Mouse (Mus musculus) CH12.LX (cell line): Measurements from ENCODE around the gene Mier1. TPM values are rescaled to one million over a fixed set of nuclear protein-coding genes. Genes with fewer than 3 reads are reported as not detected.
A peak's percentile ranks its signal among the peaks of the same experiment; 100 is the strongest.

ENCODE experiments used
- DNase-seq: peaks from one replicate; pipeline ENCODE4 v3.0.0-alpha.2; 2013; ENCODE audit errors: extremely low read depth
- H3K27ac ChIP-seq: 2 replicates; pipeline ENCODE4 v1.5.1; 2012; ENCODE audit warnings: low read depth, mild to moderate bottlenecking, control low read depth, moderate library complexity; ENCODE audit not compliant: insufficient read depth
- H3K27me3 ChIP-seq: replicated peaks from 2 replicates; pipeline ENCODE3; 2012; ENCODE audit warnings: inconsistent platforms
- H3K36me3 ChIP-seq, 2 experiments: replicated peaks in 1 of 2; 2 replicates each; pipeline versions ENCODE3 to v1.6.1; 2012; ENCODE audit warnings: inconsistent platforms in 1 of 2, low read length in 1 of 2, mild to moderate bottlenecking in 1 of 2, mixed read lengths in 1 of 2, moderate library complexity in 1 of 2; ENCODE audit not compliant: control insufficient read depth in 1 of 2, insufficient read depth in 1 of 2
- H3K4me1 ChIP-seq, 2 experiments: 2 replicates each; pipeline ENCODE4 v1.6.1; 2012; ENCODE audit warnings: inconsistent platforms in 1 of 2, moderate library complexity in 1 of 2; ENCODE audit not compliant: insufficient read depth in 2 of 2, control insufficient read depth in 1 of 2
- H3K4me2 ChIP-seq: 2 replicates; pipeline ENCODE4 v1.6.1; 2012; ENCODE audit warnings: low read depth, mild to moderate bottlenecking, control low read depth; ENCODE audit not compliant: poor library complexity, insufficient read depth, severe bottlenecking
- H3K4me3 ChIP-seq, 3 experiments: fragments of 150-350 bp in 1 of 3; sonication (generic) in 1 of 3; replicated peaks in 1 of 3; 2 replicates each; pipeline versions ENCODE3 to v1.5.1; 2011 to 2012; ENCODE audit warnings: low read depth in 2 of 3, low read length in 2 of 3, mild to moderate bottlenecking in 2 of 3, moderate library complexity in 2 of 3, control low read depth in 1 of 3, improper control_type of control experiment in 1 of 3, inconsistent platforms in 1 of 3, mixed read lengths in 1 of 3; ENCODE audit not compliant: poor library complexity in 1 of 3
- H3K79me2 ChIP-seq: replicated peaks from 2 replicates; pipeline ENCODE4 v1.6.1; 2012; ENCODE audit warnings: mild to moderate bottlenecking, moderate library complexity; ENCODE audit not compliant: control insufficient read depth, poor library complexity, insufficient read depth, severe bottlenecking; ENCODE audit errors: extremely low read depth
- H3K9ac ChIP-seq: 2 replicates; pipeline ENCODE4 v1.6.1; 2012; ENCODE audit warnings: low read depth, mild to moderate bottlenecking, control low read depth, moderate library complexity; ENCODE audit not compliant: insufficient read depth
- H3K9me3 ChIP-seq: replicated peaks from 2 replicates; pipeline ENCODE3; 2012; ENCODE audit warnings: low read length, inconsistent platforms, mixed read lengths
- CHD1 ChIP-seq: IDR thresholded peaks from 2 replicates; pipeline ENCODE4 v1.6.1; 2012; ENCODE audit warnings: low read depth, low read length, improper control_type of control experiment, inconsistent platforms
- CHD2 ChIP-seq: IDR thresholded peaks from 2 replicates; pipeline ENCODE4 v1.6.1; 2011; ENCODE audit warnings: low read length, improper control_type of control experiment
- CTCF ChIP-seq, 2 experiments: IDR thresholded peaks in 1 of 2; conservative IDR thresholded peaks in 1 of 2; 2 replicates each; pipeline ENCODE4 v1.5.1; 2011 to 2012; ENCODE audit warnings: low read depth in 2 of 2, low read length in 2 of 2, improper control_type of control experiment in 1 of 2, inconsistent platforms in 1 of 2, mild to moderate bottlenecking in 1 of 2, moderate library complexity in 1 of 2
- ETS1 ChIP-seq: conservative IDR thresholded peaks from 2 replicates; pipeline ENCODE4 v1.6.1; 2012; ENCODE audit warnings: low read depth, mild to moderate bottlenecking, inconsistent platforms, low read length, improper control_type of control experiment, moderate library complexity
- JUN ChIP-seq: IDR thresholded peaks from 2 replicates; pipeline ENCODE4 v1.6.1; 2011; ENCODE audit warnings: low read depth, mild to moderate bottlenecking, low read length, improper control_type of control experiment, moderate library complexity; ENCODE audit not compliant: insufficient read depth
- MAZ ChIP-seq: IDR thresholded peaks from 2 replicates; pipeline ENCODE4 v1.6.1; 2012; ENCODE audit warnings: low read depth, mild to moderate bottlenecking, inconsistent platforms, low read length, improper control_type of control experiment, moderate library complexity
- MEF2A ChIP-seq: IDR thresholded peaks from 2 replicates; pipeline ENCODE4 v1.6.1; 2014; ENCODE audit warnings: low read depth, mild to moderate bottlenecking, inconsistent platforms, low read length, improper control_type of control experiment, borderline replicate concordance
- NELFE ChIP-seq: IDR thresholded peaks from 2 replicates; pipeline ENCODE4 v1.6.1; 2011; ENCODE audit warnings: low read depth, low read length, improper control_type of control experiment
- PAX5 ChIP-seq: IDR thresholded peaks from 2 replicates; pipeline ENCODE4 v1.6.1; 2012; ENCODE audit warnings: low read length, inconsistent platforms, mixed read lengths
- POLR2A ChIP-seq: IDR thresholded peaks from 2 replicates; pipeline ENCODE4 v1.6.1; 2011; ENCODE audit warnings: low read depth, mild to moderate bottlenecking, improper control_type of control experiment, low read length
- RAD21 ChIP-seq: IDR thresholded peaks from 2 replicates; pipeline ENCODE4 v1.6.1; 2011; ENCODE audit warnings: low read depth, mild to moderate bottlenecking, low read length, improper control_type of control experiment, moderate library complexity
- SIN3A ChIP-seq: IDR thresholded peaks from 2 replicates; pipeline ENCODE4 v1.6.1; 2012; ENCODE audit warnings: low read length, improper control_type of control experiment, inconsistent platforms
- SMC3 ChIP-seq: IDR thresholded peaks from 2 replicates; pipeline ENCODE4 v1.6.1; 2011; ENCODE audit warnings: low read depth, low read length, improper control_type of control experiment
- ZC3H11A ChIP-seq: IDR thresholded peaks from 2 replicates; pipeline ENCODE4 v1.6.1; 2012; ENCODE audit warnings: low read depth, mild to moderate bottlenecking, inconsistent platforms, low read length, improper control_type of control experiment
- ZKSCAN1 ChIP-seq: IDR thresholded peaks from 2 replicates; pipeline ENCODE4 v1.6.1; 2012; ENCODE audit warnings: low read depth, inconsistent platforms, low read length, improper control_type of control experiment, borderline replicate concordance
- dilution Hi-C: fragments of 300-500 bp; cut with MboI; formaldehyde crosslinking; loops from 2 replicates; pipeline ENCODE4 v1.14.3; 2020; ENCODE audit warnings: low sequenced_read_pairs; ENCODE audit not compliant: extremely low pct_unique_long_range_greater_than_20kb, extremely low pct_ligation_motif_present
- in situ Hi-C: fragments of 300-500 bp; cut with MboI; formaldehyde crosslinking; loops from 3 replicates; pipeline ENCODE4 v1.14.3; 2019; ENCODE audit warnings: low sequenced_read_pairs, low pct_ligation_motif_present, low pct_unique_long_range_greater_than_20kb, mixed read lengths
- polyA plus RNA-seq: library from polyadenylated mRNA; unstranded; fragments of >175 nt; gene quantifications from 2 replicates; pipeline ENCODE4 v1.2.1, GENCODE M21; 2012; ENCODE audit warnings: low read depth; ENCODE audit not compliant: insufficient read length
- total RNA-seq, 2 experiments: library from RNA; depleted of rRNA; stranded (reverse); fragments of 300-350 nt in 1 of 2; fragments of >200 nt in 1 of 2; gene quantifications; 2 replicates each; pipeline ENCODE4 v1.2.3; 2012 to 2014

Mier1 gene
- total and polyA plus RNA-seq, 3 experiments, result 22.5 to 35.0 (median 34.4) TPM

DNA sequence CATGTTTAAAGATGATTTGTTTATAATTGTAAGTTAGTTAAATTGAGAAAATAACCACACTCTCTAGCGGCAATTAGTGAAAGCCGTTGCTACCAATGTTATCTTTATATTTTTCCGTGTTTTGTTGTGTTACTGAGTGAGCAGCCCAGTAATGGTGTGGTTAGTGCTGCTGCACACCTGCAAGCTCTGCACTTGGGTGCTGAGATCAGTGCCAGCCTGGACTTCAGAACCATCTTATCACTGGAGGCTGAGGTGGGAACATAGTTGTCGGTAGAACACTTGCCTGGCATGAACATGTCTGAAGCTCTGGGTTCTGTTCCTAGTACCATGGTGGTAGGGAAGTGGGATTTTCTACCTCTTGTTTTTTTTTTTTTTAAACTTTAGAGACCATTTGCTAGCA lies 12.3 kb downstream of the Mier1 start:
- Histone ChIP-seq H3K4me3 (no peak overlapping the region), H3K79me2 (peaks cover 54% of the 10 kb centered on the region), H3K27me3 (no peaks in the 10 kb centered on the region), H3K27ac (no peak overlapping the region), H3K9me3 (no peaks in the 10 kb centered on the region), H3K9ac (no peak overlapping the region), H3K36me3 (peaks cover 0 to 30% of the 10 kb centered on the region in 2 experiments), H3K4me1 (peaks cover 5 to 46% of the 10 kb centered on the region in 2 experiments; a peak in 3 of 4 replicates), H3K4me2 (no peak overlapping the region)
- dilution Hi-C loops (no loop called here), in situ Hi-C loops (no loop called here)
- no peak for TF ChIP-seq POLR2A
- no peak for TF ChIP-seq NELFE
- TF ChIP-seq CHD2, result no peak
- no peak for TF ChIP-seq ZKSCAN1
- no peak for TF ChIP-seq MAZ
- TF ChIP-seq ETS1, result no peak
- TF ChIP-seq CTCF (conservative IDR thresholded peaks at IDR 0.05 in 1 of 2, IDR thresholded peaks at IDR 0.05 in 1 of 2; ENCODE audit: low read depth in 2 of 2, low read length in 2 of 2), result no peak
- TF ChIP-seq JUN, result no peak
- TF ChIP-seq ZC3H11A, result no peak
- no peak for TF ChIP-seq PAX5
- no peak for TF ChIP-seq SIN3A
- no peak for DNase-seq

DNA sequence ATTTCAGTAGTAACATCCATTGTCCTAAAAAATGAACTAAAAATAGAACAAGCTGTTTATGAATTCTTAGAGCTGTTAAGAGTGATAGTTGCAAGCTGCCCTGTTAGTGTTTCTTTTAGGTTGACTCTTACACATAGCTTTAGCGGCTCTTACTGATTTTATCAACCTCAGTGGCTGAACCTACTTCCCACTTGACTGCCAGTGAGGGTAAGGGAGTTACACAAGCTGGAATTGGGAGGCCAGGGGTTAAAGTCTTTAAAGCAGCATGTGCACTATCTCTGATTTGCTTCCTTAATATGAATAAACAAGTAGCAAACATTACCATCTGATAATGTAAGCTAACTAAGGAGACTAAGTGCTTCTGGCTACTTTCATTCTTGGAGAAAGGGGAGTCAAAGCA lies 22.8 kb downstream of the Mier1 start:
- DNase-seq, result no peak
- H3K4me1 ChIP-seq, result no peaks in the 10 kb centered on the region
- peaks cover 26 to 79% of the 10 kb centered on the region in 2 experiments for H3K36me3 ChIP-seq
- H3K27me3 ChIP-seq, result no peaks in the 10 kb centered on the region
- H3K4me3 ChIP-seq, result no peak overlapping the region
- H3K27ac ChIP-seq, result no peak overlapping the region
- dilution Hi-C loops (no loop called here), in situ Hi-C loops (no loop called here)
- no peak for TF ChIP-seq CHD1
- no peaks in the 10 kb centered on the region for H3K9me3 ChIP-seq
- peaks cover 5% of the 10 kb centered on the region; the same call in 1 of the 2 replicates for H3K79me2 ChIP-seq
- H3K9ac ChIP-seq, result no peak overlapping the region
- no peak overlapping the region for H3K4me2 ChIP-seq

DNA sequence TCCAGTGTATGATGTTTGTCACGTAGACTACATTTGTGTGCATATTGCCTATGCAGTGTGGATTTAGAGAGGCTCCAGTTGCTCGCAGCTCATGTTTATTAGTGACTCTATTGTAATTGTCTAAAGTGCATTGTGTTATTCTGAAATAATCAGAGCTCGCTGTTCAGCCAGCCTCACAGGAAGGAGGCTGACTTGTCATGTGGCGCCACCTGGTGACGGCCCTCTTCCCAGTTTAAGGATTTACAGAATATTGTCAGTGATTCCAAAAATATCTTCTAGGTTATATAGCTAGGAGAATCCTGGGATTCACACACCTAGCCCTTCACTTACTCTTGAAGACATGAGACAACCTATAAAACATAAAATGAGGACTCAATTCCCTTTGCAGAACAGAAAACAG lies 32.1 kb downstream of the Mier1 start:
- no peak overlapping the region for H3K27ac ChIP-seq
- no peak overlapping the region for H3K9ac ChIP-seq
- dilution Hi-C loops, result no loop called here
- peaks cover 42 to 81% of the 10 kb centered on the region in 2 experiments for H3K36me3 ChIP-seq
- DNase-seq, result peak; percentile 56
- H3K79me2 ChIP-seq, result 0 out of 2 replicates have a peak, but pooled peaks cover 2% of the 10 kb centered on the region
- no peaks in the 10 kb centered on the region for H3K4me1 ChIP-seq
- no peaks in the 10 kb centered on the region for H3K27me3 ChIP-seq
- no peak overlapping the region for H3K4me2 ChIP-seq
- no peaks in the 10 kb centered on the region for H3K9me3 ChIP-seq
- TF ChIP-seq MEF2A, result peak; percentile 22; the same call in 1 of the 2 replicates
- TF ChIP-seq POLR2A, result no peak
- TF ChIP-seq ZC3H11A, result peak; percentile 43; the same call in 1 of the 2 replicates
- TF ChIP-seq SMC3, result peak; percentile 86
- no peak for TF ChIP-seq CHD1
- peak; percentile 65 to 84; a peak in 3 of 4 replicates for TF ChIP-seq CTCF (conservative IDR thresholded peaks at IDR 0.05 in 1 of 2, IDR thresholded peaks at IDR 0.05 in 1 of 2; ENCODE audit: low read depth in 2 of 2, low read length in 2 of 2)
- peak; percentile 74 for TF ChIP-seq RAD21
- no peak overlapping the region for H3K4me3 ChIP-seq
- in situ Hi-C loops, result loop anchor here (10.0 kb wide), 1 partner anchor 162 kb away; no protein-coding TSS in a partner anchor
